Mouse (Mus musculus): ENCODE data around the gene Atp6v0b.

DNA sequence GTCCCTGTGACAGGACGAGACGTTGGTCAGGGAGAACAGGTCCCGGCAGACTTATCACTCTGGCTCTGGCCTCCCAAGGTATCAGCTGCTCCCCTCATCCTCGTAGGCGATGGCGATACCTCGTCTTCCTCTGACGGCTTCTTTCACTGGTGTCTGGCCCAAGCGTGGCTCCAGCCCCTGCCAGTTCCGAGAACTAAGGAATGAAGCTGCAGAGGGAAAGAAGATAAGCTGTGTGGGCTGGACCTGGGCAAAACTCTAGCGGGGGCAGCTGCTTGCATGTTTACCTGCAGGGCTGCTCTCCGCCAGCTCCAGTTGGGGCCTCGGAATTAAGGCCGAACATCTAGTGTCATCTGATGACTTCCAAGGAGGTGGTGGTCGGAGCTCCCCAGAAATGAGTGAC lies 2.3 kb upstream of the Atp6v0b start:
- no peak for TF ChIP-seq CTCF (IDR thresholded peaks at IDR 0.05; ENCODE audit: control insufficient read depth, insufficient read depth, insufficient read length)
- no peak for TF ChIP-seq CEBPB (IDR thresholded peaks at IDR 0.05; ENCODE audit: low read depth)
- no peak for TF ChIP-seq MYOD1 (IDR thresholded peaks at IDR 0.05; ENCODE audit: control insufficient read depth, insufficient read length, low read depth)
- no peak for TF ChIP-seq MAX (IDR thresholded peaks at IDR 0.05)
